Mouse (Mus musculus): Measurements from ENCODE around the gene Etnk1. TPM values are rescaled to one million over a fixed set of nuclear protein-coding genes. Genes with fewer than 3 reads are reported as not detected.
A peak's percentile ranks its signal among the peaks of the same experiment; 100 is the strongest.
"Not testable (repeated sequence)": the region's sequence is repeated elsewhere in the genome, so short reads cannot be mapped to it uniquely, and the experiment has no call there.

The Etnk1 gene
- total and polyA plus RNA-seq, 3 experiments = 28.4 to 281 (median 199) TPM

DNA sequence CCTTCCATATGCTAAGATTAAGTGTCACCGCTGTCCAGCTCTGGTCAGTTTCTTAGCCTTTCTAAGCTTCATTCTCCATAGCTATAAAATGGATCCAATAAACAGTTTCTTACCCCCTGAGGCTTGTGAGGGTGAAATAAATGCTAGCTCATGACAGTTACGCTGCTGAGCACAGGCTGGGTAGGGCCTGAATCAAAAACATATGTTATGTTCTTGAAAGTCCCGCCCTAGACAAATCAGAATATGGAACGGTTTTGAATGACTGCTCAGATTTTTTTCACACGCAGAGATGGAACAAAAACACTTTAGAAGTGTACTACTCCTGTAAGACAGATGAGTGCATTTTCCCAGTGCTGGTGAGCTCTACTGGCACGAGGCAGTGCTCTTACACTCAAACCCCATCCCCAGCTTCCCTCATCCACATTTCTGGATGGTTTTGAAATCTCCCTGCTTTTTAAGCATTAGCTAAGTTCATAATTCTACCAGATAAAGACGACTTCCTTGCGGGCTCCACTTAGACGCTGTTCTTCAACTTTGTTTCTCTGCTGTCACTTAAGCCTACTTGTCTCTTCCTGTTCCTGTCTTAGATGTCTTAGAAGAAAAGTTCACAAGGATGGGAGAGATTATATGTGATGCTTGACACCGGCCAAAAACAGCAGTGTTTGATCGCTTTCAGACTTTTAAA, 4.9 kb downstream of the Etnk1 start:
- H3K36me3 ChIP-seq (replicated peaks) = peaks cover 77% of the 10 kb centered on the region
- TF ChIP-seq CTCF (IDR thresholded peaks at IDR 0.05; ENCODE audit: low read depth, low read length) (no peak), TAL1 (conservative IDR thresholded peaks at IDR 0.05; ENCODE audit: low read depth, low read length) (no peak), POLR2AphosphoS5 (IDR thresholded peaks at IDR 0.05; ENCODE audit: insufficient replicate concordance, low read depth, low read length) (no peak), GATA1 (IDR thresholded peaks at IDR 0.05; ENCODE audit: borderline replicate concordance, low read length) (no peak), GATA2 (IDR thresholded peaks at IDR 0.05; ENCODE audit: borderline replicate concordance, low read depth, low read length) (no peak)
- peaks cover 67% of the 10 kb centered on the region for H3K4me1 ChIP-seq (ENCODE audit: insufficient read depth, low read depth, low read length)

DNA sequence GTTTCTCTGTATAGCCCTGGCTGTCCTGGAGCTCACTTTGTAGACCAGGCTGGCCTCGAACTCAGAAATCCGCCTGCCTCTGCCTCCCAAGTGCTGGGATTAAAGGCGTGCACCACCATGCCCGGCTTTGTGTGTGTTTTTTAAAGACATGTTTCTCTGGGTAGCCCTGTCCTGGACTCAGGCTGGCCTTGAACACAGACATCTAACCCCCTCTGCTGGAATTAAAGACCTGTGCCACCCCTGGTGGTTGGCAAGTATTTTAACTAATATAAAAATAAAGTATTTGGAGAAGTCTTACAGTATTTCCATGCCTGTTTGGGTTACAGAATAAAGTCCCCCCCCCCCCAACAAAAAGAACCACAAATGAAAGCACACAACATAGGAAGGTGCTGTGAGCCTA, 5.7 kb downstream of the Etnk1 start:
- not testable (repeated sequence) for H3K9me3 ChIP-seq (replicated peaks); H3K27me3 ChIP-seq (ENCODE audit: insufficient read depth, low read length); H3K4me3 ChIP-seq (ENCODE audit: low read depth, low read length); ATAC-seq (ENCODE audit: extremely low read depth, insufficient number of reproducible peaks, low FRiP score, poor library complexity, severe bottlenecking); DNase-seq (ENCODE audit: low spot score)
- Histone ChIP-seq H3K36me3 (replicated peaks) (peaks cover 84% of the 10 kb centered on the region), H3K4me1 (ENCODE audit: insufficient read depth, low read depth, low read length) (peaks cover 74% of the 10 kb centered on the region)

More for the DNA sequence above, 4.9 kb downstream of the Etnk1 start:
- no peaks in the 10 kb centered on the region for H3K27me3 ChIP-seq (ENCODE audit: insufficient read depth, low read length)
- ATAC-seq (ENCODE audit: extremely low read depth, insufficient number of reproducible peaks, low FRiP score, poor library complexity, severe bottlenecking) (no peak), DNase-seq (ENCODE audit: low spot score) (no peak)
- no peaks in the 10 kb centered on the region for H3K9me3 ChIP-seq (replicated peaks)
- H3K4me3 ChIP-seq (ENCODE audit: low read depth, low read length) = no peak overlapping the region; the same call in 1 of the 2 replicates

DNA sequence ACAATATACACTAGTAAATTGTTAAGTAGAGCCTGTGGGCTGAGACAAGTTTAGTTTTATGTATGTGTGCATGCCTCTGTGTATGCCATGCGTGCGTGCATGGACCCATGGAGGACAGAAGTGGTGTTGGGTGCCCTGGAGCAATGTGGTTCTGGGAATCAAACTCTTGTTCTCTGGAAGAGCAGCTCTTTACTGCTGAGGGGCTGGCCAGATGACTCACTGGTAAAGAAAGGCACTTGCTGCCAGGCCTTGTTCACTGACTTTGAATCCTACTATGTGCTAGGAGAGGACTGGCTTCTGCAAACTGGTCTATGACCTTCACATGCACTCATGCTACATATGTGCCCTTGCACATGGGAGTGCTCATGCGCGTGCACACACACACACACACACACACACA, 7.2 kb downstream of the Etnk1 start:
- Histone ChIP-seq H3K9me3 (replicated peaks) (no peaks in the 10 kb centered on the region), H3K36me3 (replicated peaks) (peaks cover 96% of the 10 kb centered on the region), H3K4me1 (ENCODE audit: insufficient read depth, low read depth, low read length) (peaks cover 81% of the 10 kb centered on the region), H3K4me3 (ENCODE audit: low read depth, low read length) (no peak overlapping the region), H3K27me3 (ENCODE audit: insufficient read depth, low read length) (no peaks in the 10 kb centered on the region)
- DNase-seq (ENCODE audit: low spot score) (no peak), ATAC-seq (ENCODE audit: extremely low read depth, insufficient number of reproducible peaks, low FRiP score, poor library complexity, severe bottlenecking) (no peak)
- TF ChIP-seq GATA1 (IDR thresholded peaks at IDR 0.05; ENCODE audit: borderline replicate concordance, low read length) = no peak
- no peak for TF ChIP-seq CTCF (IDR thresholded peaks at IDR 0.05; ENCODE audit: low read depth, low read length)
- TF ChIP-seq GATA2 (IDR thresholded peaks at IDR 0.05; ENCODE audit: borderline replicate concordance, low read depth, low read length) = no peak
- TF ChIP-seq TAL1 (conservative IDR thresholded peaks at IDR 0.05; ENCODE audit: low read depth, low read length) = no peak
- TF ChIP-seq POLR2AphosphoS5 (IDR thresholded peaks at IDR 0.05; ENCODE audit: insufficient replicate concordance, low read depth, low read length) = no peak

DNA sequence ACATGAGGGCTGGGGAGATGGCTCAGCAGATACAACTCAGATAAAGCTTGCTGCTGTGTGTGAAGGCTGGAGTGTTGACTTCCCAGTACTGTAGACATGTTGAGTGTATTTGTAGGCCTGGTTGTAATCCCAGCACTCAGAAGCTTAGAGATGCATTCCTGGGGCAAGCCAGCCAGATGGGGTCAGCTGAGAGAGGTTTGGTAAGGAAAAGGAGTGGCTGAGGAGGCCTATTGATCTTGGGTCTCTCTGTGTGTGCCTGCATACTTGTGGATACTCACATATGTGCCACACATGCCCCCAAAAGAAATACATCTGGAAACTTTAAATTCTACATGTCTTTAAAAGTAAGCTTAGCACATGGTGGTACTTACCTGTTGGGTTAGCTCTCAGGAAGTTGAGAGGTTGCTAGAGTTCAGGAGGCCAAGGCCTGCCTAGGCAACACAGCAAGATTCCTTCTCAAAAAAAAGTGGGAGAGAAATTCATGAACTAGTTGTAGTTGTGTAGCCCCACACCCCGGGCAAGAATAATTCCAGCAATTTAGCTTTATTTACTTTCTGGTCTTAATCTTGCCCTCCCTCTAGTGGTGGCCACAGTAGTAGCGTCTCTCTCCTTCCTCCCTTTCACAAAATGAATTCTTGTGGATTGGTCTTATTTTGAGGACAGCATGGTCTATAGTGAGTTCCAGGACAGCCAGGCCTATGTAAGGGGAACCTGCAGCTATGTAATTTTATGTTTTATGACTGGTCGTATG, 8.1 kb downstream of the Etnk1 start:
- H3K4me1 ChIP-seq (ENCODE audit: insufficient read depth, low read depth, low read length) = peaks cover 74% of the 10 kb centered on the region

DNA sequence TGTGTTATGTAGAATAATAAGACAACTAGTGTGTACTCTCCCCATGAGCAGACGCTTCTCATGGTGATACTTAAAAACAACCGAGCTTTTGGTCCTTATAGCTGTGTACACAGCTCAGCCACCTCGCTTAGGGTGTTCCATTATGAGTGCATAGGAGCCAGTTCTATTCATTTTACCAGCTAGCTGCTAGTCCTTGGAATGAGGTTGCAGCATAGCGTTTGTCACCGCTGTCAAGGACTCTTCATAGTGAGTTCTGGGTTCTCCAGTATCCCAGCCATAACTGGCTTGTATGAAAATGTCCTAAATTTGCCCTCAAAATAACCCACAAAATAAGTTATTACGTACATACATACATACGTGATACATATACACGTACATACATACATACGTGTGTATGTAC, 9.1 kb downstream of the Etnk1 start:
- DNase-seq (ENCODE audit: low spot score) = no peak
- Histone ChIP-seq H3K9me3 (replicated peaks) (no peaks in the 10 kb centered on the region), H3K4me1 (ENCODE audit: insufficient read depth, low read depth, low read length) (peaks cover 66% of the 10 kb centered on the region), H3K27me3 (ENCODE audit: insufficient read depth, low read length) (no peaks in the 10 kb centered on the region), H3K4me3 (ENCODE audit: low read depth, low read length) (no peak overlapping the region), H3K36me3 (replicated peaks) (peaks cover 100% of the 10 kb centered on the region)
- TF ChIP-seq CTCF (IDR thresholded peaks at IDR 0.05; ENCODE audit: low read depth, low read length) (no peak), GATA1 (IDR thresholded peaks at IDR 0.05; ENCODE audit: borderline replicate concordance, low read length) (no peak), TAL1 (conservative IDR thresholded peaks at IDR 0.05; ENCODE audit: low read depth, low read length) (no peak), GATA2 (IDR thresholded peaks at IDR 0.05; ENCODE audit: borderline replicate concordance, low read depth, low read length) (no peak), POLR2AphosphoS5 (IDR thresholded peaks at IDR 0.05; ENCODE audit: insufficient replicate concordance, low read depth, low read length) (no peak)
- no peak for ATAC-seq (ENCODE audit: extremely low read depth, insufficient number of reproducible peaks, low FRiP score, poor library complexity, severe bottlenecking)

More for the DNA sequence above, 8.1 kb downstream of the Etnk1 start:
- Histone ChIP-seq H3K27me3 (ENCODE audit: insufficient read depth, low read length) (no peaks in the 10 kb centered on the region), H3K9me3 (replicated peaks) (no peaks in the 10 kb centered on the region), H3K36me3 (replicated peaks) (peaks cover 99% of the 10 kb centered on the region), H3K4me3 (ENCODE audit: low read depth, low read length) (no peak overlapping the region)
- no peak for DNase-seq (ENCODE audit: low spot score)
- ATAC-seq (ENCODE audit: extremely low read depth, insufficient number of reproducible peaks, low FRiP score, poor library complexity, severe bottlenecking) = peak; percentile 15; the same call in 1 of the 2 replicates
- TF ChIP-seq CTCF (IDR thresholded peaks at IDR 0.05; ENCODE audit: low read depth, low read length) (peak; percentile 70), GATA2 (IDR thresholded peaks at IDR 0.05; ENCODE audit: borderline replicate concordance, low read depth, low read length) (no peak)

DNA sequence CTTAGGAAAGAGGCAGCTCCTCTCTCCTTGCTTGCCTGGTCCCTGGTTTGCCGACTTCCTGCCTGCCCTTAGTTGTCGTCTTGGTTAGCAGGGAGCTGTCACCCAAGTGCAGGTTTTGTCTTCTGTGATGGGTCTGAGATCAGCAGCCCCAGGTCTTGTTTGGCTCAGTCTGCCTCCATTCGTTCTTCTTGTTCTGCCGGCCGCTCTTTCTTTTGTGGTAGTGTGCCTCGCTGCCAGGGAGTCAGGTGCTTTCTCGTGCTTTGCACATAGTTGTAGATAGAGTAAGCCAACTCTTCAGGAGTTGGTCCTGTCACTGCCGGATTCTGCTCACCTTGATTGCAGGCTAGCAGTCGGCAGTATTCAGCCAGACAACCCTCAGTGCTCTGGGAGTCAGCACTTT, 9.6 kb downstream of the Etnk1 start:
- H3K4me1 ChIP-seq (ENCODE audit: insufficient read depth, low read depth, low read length) = peaks cover 60% of the 10 kb centered on the region
- no peak for ATAC-seq (ENCODE audit: extremely low read depth, insufficient number of reproducible peaks, low FRiP score, poor library complexity, severe bottlenecking)

More for the DNA sequence above, 9.6 kb downstream of the Etnk1 start:
- no peak for DNase-seq (ENCODE audit: low spot score)
- Histone ChIP-seq H3K9me3 (replicated peaks) (no peaks in the 10 kb centered on the region), H3K4me3 (ENCODE audit: low read depth, low read length) (no peak overlapping the region), H3K27me3 (ENCODE audit: insufficient read depth, low read length) (no peaks in the 10 kb centered on the region), H3K36me3 (replicated peaks) (peaks cover 100% of the 10 kb centered on the region)
- no peak for TF ChIP-seq GATA1 (IDR thresholded peaks at IDR 0.05; ENCODE audit: borderline replicate concordance, low read length)
- no peak for TF ChIP-seq TAL1 (conservative IDR thresholded peaks at IDR 0.05; ENCODE audit: low read depth, low read length)
- TF ChIP-seq POLR2AphosphoS5 (IDR thresholded peaks at IDR 0.05; ENCODE audit: insufficient replicate concordance, low read depth, low read length) = no peak
- no peak for TF ChIP-seq CTCF (IDR thresholded peaks at IDR 0.05; ENCODE audit: low read depth, low read length)
- no peak for TF ChIP-seq GATA2 (IDR thresholded peaks at IDR 0.05; ENCODE audit: borderline replicate concordance, low read depth, low read length)
